Mouse (Mus musculus) embryo, embryonic 11 days (tissue): Measurements from ENCODE around the gene Rnf126.

ENCODE experiments used
- DNase-seq: peaks from one replicate; pipeline ENCODE4 v3.0.0-alpha.2; 2015

Gene Rnf126

GRCm38 (mm10) chr10:79766508-79767325, at the start of gene Rnf126:
Gene Rnf126, minus strand, starts transcription at chr10:79766952.
- DNase-seq: peak; percentile 99

DNA sequence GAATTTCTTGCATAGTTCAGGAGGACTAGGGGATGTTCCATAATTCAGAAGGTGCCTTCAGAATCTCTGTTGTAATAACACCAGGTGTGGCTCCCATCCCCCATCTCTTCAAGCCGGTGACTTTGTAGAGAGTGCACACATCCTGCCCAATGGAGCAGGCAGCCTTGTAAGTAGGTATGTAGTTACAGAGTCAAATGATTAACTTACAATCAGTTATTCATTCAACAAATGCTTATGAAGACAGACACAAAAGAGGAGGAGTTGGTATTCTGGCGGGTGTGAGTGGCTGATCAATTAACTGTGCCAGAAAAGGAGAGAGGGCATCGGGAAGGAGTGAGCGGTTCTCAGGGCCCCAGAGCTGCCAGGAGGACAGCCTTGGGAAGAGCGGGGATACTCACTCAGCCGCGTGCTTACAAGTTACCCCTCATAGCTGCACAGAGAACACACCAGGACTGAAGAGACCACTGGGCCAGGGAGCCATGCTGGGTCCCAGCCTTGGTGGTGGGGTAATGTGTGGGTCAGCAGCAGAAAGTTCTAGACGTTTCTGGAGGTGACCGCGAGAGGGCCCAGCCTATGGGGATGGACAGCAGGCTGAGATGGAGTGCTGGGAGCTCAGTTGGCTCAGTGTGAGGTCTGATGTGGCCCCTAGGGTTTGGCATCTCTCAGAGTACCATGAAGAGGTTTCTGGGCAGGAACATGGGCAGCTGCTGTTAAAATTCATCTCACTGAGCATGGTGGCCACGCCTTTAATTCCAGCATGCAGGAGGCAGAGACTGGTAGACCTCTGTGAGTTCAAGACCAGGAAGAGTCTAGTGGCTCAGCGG, 49.1 kb upstream of the Rnf126 start:
- DNase-seq: no peak

GRCm38 (mm10) chr10:79814271-79814842, 47.6 kb upstream of the Rnf126 start:
- no peak for DNase-seq

DNA sequence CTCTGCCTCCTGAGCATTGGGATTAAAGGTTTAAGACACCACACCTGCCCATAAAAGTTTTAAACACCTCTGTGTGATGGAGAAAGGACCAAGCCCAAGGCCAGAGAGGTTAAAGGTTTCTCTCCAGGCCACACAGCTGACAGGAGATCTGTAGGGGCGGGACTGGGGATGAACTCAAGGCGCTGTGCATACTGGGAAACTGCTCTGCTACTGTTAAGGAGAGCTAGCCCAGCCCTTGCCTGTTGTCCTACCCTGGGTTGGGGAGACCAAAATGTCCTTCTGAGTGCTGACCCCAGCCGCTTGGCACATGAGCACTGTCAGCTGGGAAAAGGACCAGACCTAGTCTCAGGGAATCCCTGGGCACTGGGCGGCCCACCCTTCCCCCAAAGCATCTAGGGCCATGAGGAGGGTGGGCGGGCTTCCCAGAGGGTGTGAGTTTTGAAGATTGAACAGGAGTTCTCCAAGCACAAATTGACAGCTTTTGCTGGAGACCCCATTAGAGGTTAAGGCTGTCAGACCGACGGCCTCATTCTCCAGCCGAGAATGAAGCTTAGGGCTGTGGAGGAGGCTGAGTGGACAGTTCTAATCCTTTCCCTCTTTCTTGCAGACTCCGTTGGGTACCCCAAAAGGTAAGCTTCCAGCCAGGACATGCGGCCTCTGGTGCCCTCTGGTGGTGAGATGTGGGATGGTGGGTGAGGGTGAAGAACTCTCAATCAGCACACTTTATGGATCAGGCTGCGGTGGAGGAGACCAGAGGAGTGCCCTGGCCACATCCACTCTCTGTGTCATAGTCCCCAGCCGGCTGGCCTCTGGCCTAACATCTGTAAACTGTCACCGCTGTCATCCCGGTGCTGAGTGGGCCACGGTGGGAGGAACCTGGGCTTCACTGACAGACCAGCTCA, 45.2 kb upstream of the Rnf126 start:
- peak; percentile 80 for DNase-seq

GRCm38 (mm10) chr10:79808728-79809127, 42.0 kb upstream of the Rnf126 start:
- no peak for DNase-seq

DNA sequence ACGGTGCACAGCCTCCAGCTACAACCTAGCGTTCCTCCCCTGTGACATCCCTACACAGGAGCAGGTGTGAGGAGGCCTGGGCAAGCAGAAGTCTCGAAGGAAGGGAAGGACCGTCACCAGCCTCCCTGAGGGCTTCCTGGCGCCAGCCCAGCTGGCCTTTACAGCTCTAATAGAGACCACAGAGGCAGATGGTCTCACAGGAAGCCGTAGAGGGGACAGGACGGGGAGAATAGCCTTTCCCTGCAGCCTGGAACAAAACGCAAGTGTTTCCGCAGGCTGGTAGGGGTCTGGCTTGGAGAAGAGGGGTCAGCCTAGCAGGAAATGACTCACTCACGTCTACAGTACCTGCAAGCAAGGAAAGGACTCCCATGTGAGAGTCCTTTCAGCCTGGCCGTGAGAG, 41.1 kb upstream of the Rnf126 start:
- no peak for DNase-seq

- no peak for DNase-seq
Observed at GRCm38 (mm10) chr10:79806972-79807371, 40.2 kb upstream of the Rnf126 start.

- no peak for DNase-seq
Observed at GRCm38 (mm10) chr10:79806331-79806730, 39.6 kb upstream of the Rnf126 start.

- no peak for DNase-seq
Observed at GRCm38 (mm10) chr10:79805636-79806035, 38.9 kb upstream of the Rnf126 start.

DNA sequence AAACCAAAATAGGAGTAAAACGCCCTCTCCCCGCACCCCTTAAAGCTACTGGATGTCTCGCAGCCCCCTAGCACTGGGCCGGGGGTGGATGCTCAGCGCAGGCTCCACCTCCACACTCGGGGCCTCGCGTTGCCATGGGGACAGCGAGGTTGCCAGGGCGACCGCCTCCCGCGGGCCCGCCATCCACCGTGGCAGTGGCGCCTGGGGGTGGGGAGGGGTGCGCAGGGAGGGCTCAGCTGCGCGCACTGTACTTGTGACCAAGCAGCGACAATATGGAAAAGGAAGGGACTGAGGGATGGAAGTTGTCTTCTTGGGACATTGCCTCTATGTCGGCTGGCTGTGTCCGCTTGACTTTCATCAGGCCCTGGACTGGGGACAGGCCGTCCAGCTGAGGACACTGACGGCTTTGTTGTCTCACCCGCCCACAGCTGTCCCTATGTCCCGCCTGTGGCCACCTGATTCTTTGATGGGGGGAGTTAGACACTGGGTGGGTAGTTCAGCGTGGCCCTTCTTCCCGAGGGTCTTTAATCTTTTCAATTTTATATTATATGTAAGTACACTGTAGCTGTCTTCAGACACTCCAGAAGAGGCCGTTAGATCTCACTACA, 37.1 kb upstream of the Rnf126 start:
- peak; percentile 92 for DNase-seq

DNA sequence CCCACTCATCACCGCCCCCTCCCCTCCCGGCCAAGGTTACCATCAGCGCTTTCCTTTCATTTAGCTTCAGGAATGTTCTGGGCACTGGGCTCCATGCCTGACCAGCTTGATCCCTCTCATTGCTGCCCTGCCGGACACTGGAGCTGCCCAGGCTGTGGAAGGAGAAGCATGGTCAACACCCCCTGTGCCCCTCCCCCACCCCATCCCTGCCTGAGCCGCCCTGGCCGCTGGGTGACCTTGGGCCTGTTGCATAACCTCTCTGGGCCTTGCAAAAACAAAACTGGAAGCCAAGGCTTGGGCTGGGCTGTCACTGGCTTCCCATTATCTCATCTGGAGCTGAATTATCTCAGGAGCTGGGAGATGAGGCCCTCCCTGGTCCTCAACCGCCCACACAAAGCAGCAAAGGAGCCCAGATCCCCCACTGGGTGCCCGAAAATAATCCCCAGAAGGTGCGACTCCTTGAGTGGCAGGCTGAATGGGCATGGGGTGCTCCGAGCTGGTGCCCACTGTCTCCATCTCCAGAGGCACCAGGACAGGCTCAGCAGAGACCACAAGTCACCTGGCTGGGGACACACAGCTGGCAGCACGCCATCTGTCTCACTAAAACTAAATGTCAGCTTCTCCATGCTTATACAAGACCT, 35.7 kb upstream of the Rnf126 start:
- DNase-seq: no peak

- DNase-seq: no peak
Observed at GRCm38 (mm10) chr10:79801837-79802236, 35.1 kb upstream of the Rnf126 start.

- DNase-seq: no peak
Observed at GRCm38 (mm10) chr10:79800508-79800907, 33.8 kb upstream of the Rnf126 start.

DNA sequence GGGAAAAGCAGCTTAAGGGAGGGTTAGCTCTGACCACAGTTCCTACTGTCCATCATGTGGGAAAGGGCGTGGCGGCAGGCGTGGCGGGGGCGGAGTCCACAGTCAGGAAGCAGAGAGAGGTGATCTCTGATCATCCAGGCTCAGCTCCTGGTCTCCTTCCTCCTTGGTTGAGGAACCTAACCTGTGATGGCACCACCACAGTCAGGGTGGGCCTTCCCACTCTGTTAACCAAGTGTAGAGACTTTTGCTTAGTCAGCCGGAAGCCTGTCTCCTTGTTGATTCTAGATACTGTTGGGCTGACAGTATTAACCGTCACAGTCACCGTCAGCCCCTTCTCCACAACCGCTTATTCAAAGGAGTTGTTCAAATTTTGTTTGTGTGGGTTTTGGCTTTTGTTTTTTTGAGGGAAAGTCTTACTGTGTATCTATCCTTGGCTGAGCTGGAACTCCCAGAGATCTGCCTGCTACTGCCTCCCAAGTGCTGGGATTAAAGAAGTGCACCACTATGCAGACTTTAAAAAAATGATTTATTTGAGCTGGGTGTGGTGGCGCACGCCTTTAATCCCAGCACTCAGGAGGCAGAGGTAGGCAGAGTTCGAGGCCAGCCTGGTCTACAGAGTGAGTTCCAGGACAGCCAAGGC, 31.7 kb upstream of the Rnf126 start:
- DNase-seq: no peak

- DNase-seq: peak; percentile 46
Observed at GRCm38 (mm10) chr10:79797326-79797725, 30.6 kb upstream of the Rnf126 start.

- DNase-seq: no peak
Observed at GRCm38 (mm10) chr10:79795905-79796304, 29.2 kb upstream of the Rnf126 start.

DNA sequence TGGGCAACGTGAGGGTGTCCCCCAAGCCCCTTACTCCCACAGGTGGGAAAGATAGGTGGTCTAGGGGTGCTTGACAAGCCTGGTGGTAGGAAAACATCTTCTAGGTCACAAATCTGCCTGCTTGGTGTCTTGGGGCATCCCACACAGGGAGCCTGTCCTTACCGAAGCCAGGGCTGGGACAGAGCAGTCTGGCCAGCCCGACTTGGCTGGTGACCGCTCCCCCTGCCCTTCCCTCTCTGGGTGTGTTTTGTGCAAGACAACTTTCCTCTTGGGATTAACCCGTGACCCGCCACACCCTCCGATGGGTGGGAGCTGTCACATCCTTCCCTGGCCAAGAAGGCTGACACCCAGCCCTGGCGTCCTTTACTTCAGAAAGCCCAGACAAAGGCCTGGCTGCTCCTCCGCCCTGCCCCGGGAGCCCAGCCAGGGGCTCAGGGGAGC, 27.8 kb upstream of the Rnf126 start:
- DNase-seq: peak; percentile 54

- DNase-seq: peak; percentile 63
Observed at GRCm38 (mm10) chr10:79793738-79794490, 27.2 kb upstream of the Rnf126 start.

GRCm38 (mm10) chr10:79793051-79793737, 26.4 kb upstream of the Rnf126 start, which contains the start of gene Palm:
Gene Palm, plus strand, starts transcription at chr10:79793572.
- peak; percentile 92 for DNase-seq
